Mouse (Mus musculus) spleen, adult 10 weeks (tissue): ENCODE results near the gene Gnb5. TPM values are rescaled to one million over a fixed set of nuclear protein-coding genes. Genes with fewer than 3 reads are reported as not detected.

Experiments used
- polyA plus RNA-seq: library from polyadenylated mRNA; stranded (reverse); fragments of 350-450 nt; fragmentation: Illumina TruSeq; extraction: RNeasy Lipid Tissue Mini Kit (QIAGEN cat#74804); gene quantifications from one replicate; pipeline ENCODE4 v1.2.3, GENCODE M21; 2015; ENCODE audit warnings: low replicate concordance; ENCODE audit not compliant: insufficient read depth

The Gnb5 gene
- 3.3 TPM for polyA plus RNA-seq

DNA sequence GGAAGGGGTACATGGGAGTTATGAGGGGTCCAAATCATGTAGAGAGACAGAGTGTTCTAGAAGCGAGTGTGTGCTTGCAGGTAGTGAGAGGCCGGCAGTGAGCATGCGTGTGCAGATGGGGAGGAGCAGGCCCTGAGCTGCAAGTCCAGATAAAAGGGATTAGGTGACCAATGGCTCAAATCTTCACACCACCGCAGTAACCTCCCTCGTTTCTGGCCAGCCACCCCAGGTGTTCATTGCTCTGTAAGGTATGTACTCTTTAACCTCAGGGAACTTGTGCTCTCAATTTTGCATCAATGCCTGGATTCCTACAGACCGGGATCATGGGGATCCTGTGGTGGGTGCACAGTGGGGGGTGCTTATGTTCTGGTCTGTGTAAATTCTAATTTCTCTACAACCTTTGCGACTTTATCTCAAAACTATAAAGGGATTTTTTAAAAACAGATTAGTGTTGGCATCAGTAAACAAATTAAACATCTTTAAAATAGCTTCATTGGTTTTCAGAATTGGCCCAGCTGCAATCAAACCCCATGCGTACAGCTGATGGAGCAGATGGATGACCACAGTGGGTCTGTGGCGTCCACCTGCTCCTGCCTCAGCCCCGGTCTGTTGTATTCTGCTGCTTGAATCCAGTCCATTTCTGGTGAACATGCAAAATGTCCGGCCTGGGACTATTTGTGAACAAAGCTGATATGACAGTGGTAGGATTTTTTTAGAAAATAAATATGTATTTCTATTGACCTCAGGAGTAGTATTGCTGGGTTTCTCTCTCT is at the start of gene Gnb5:
Gnb5 (plus strand) TSS at position 163 of the 773 bp plus-strand sequence.

DNA sequence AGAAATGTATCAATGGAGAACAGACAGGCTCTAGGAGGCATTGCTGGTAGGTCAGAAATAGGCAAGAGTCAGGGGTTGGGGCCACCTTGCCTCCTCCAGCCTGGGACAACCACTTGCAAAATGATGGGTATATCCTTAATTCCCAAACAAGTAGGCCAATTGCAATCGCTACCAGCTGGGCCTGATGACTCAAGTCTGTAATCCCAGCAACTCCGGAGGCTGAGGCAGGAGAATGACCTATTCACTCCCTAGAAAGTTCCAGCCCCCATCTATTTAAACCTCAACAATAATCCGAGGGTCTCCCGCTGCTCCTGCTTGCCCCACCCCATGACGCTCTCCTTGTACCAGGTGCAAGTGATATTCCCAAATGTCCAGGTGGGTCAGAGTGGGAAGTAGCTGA is 41.4 kb downstream of the Gnb5 start, which contains the start of gene Bcl2l10:
Bcl2l10 (plus strand) TSS at position 301 of the 400 bp plus-strand sequence.

Other genes with a start within 250 kb of the Gnb5 start
- gene Myo5a, start 235.3 kb upstream of the Gnb5 start, polyA plus RNA-seq = 73.1 TPM
- 0.22 TPM for gene Myo5c, start 74.3 kb upstream of the Gnb5 start, polyA plus RNA-seq
- not detected for gene Bcl2l10, start 41.5 kb downstream of the Gnb5 start, polyA plus RNA-seq
- gene Mapk6, start 103.7 kb downstream of the Gnb5 start, polyA plus RNA-seq = 37.1 TPM
- 19.2 TPM for gene Leo1, start 135.2 kb downstream of the Gnb5 start, polyA plus RNA-seq